Mouse (Mus musculus) hindbrain, embryonic 12.5 days (tissue): ENCODE measurements around the gene P3h1. TPM values are rescaled to one million over a fixed set of nuclear protein-coding genes. Genes with fewer than 3 reads are reported as not detected.

ENCODE experiments used
- ATAC-seq: fragments of 200-750 bp; cut with Nextera tagmentation; 2 replicates; pipeline ENCODE4 v1.8.0; 2017; ENCODE audit warnings: moderate TSS enrichment; ENCODE audit not compliant: low FRiP score
- H3K27ac ChIP-seq: fragments of 300-500 bp; sonication (generic); 2 replicates; pipeline ENCODE4 v1.5.1; 2016; ENCODE audit warnings: mild to moderate bottlenecking
- H3K27me3 ChIP-seq: fragments of 300-500 bp; sonication (generic); 2 replicates; pipeline ENCODE4 v1.6.1; 2016; ENCODE audit warnings: mild to moderate bottlenecking
- H3K36me3 ChIP-seq: fragments of 300-500 bp; sonication (generic); 2 replicates; pipeline ENCODE4 v1.6.1; 2016; ENCODE audit warnings: mild to moderate bottlenecking
- H3K4me1 ChIP-seq: fragments of 300-500 bp; sonication (generic); 2 replicates; pipeline ENCODE4 v1.6.1; 2016
- H3K4me2 ChIP-seq: fragments of 300-500 bp; sonication (generic); replicated peaks from 2 replicates; pipeline ENCODE4 v1.6.1; 2016; ENCODE audit warnings: mild to moderate bottlenecking
- H3K4me3 ChIP-seq: fragments of 300-500 bp; sonication (generic); 2 replicates; pipeline ENCODE4 v1.5.1; 2016; ENCODE audit warnings: mild to moderate bottlenecking
- H3K9ac ChIP-seq: fragments of 300-500 bp; sonication (generic); 2 replicates; pipeline ENCODE4 v1.6.1; 2016; ENCODE audit warnings: mild to moderate bottlenecking, moderate library complexity
- H3K9me3 ChIP-seq: fragments of 300-500 bp; sonication (generic); replicated peaks from 2 replicates; pipeline ENCODE4 v1.6.1; 2016; ENCODE audit warnings: mild to moderate bottlenecking
- WGBS: fragments of 180-500 bp; shearing (Covaris S2); methylation state at CpG from one replicate; pipeline ENCODE4 v1.1.7; 2016; 5-methylcytosine and 5-hydroxymethylcytosine counted together
- polyA plus RNA-seq: library from polyadenylated mRNA; unstranded; fragments of >200 nt; fragmentation: Nextera tagmentation; extraction: Ambion mirVana; gene quantifications from 2 replicates; pipeline ENCODE4 v1.2.1, GENCODE M21; 2016

The P3h1 gene
- polyA plus RNA-seq, 1 experiment from 2014 or later, result 24.5 TPM

DNA sequence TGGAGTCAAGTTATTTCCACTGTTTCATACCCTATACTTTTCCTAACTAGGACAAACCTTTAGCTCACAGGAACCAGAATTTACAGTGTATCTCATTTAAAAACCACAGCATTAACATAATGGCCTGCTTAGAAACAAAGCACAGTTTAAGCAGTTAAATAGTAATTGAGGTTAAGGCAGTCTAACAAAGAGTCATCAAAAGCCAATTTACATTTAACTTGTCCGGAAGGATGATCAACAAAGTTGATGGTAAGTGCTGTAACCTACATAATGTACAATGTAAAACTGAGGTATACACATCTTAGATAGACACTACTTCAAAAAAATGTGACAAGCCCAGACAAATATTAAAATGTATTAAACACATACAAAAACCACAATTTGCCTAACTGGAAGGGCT is 59.2 kb downstream of the P3h1 start:
- H3K4me3 ChIP-seq, result peak overlapping the region; percentile 82
- H3K4me2 ChIP-seq, result peak overlapping the region; percentile 78
- peak overlapping the region; percentile 98; the same call in 1 of the 2 replicates for H3K9ac ChIP-seq
- H3K27ac ChIP-seq, result no peak overlapping the region
- peaks cover 9% of the 10 kb centered on the region; the same call in 1 of the 2 replicates for H3K36me3 ChIP-seq
- no peak for ATAC-seq
- H3K9me3 ChIP-seq, result no peaks in the 10 kb centered on the region
- H3K4me1 ChIP-seq, result peaks cover 28% of the 10 kb centered on the region
- H3K27me3 ChIP-seq, result no peaks in the 10 kb centered on the region
- 75% methylated on average over 1 of the region's 1 CpGs for WGBS

GRCm38 (mm10) chr4:119292771-119293573 is 60.3 kb downstream of the P3h1 start:
- no peak for ATAC-seq
- Histone ChIP-seq H3K36me3 (peaks cover 9% of the 10 kb centered on the region; the same call in 1 of the 2 replicates), H3K9ac (peak overlapping the region; percentile 98), H3K4me2 (peak overlapping the region; percentile 78), H3K9me3 (no peaks in the 10 kb centered on the region), H3K4me3 (peak overlapping the region; percentile 82), H3K4me1 (peaks cover 28% of the 10 kb centered on the region), H3K27ac (peak overlapping the region; percentile 91), H3K27me3 (no peaks in the 10 kb centered on the region)
- 2% methylated on average over 24 of the region's 24 CpGs for WGBS

DNA sequence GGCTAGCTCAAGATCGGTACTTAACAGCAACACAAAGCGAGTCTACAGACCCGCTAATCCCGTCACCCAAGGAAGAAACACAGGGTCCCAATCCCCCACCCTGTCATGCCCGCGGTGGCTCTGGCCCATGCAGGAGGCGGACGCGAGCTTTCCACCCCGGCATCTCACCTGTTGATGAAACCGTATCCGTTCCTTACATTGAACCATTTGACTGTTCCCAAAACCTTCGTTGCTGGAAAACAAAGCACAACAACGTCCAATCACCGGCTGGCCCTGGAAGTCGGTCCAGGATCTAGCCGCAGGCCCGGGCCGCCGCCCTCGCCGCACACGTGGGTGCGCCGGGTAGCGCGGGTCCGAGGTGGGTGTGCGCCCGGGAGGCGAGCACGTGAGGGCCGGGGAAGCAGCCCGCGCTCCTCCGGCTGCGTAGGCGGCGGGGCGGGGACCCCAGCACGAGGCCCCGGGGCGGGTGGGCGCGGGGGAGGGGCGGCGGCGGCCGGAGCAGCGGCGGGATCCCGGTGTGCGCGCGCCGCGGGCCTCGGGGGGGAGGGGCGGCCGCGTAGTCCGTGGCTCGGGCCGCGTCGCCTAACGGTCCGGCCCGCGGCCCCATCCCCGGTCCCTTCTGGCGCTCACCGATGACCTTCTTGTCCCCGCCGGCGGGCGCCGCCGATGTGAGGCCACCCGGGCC is 61.0 kb downstream of the P3h1 start:
- Histone ChIP-seq H3K27me3 (no peaks in the 10 kb centered on the region), H3K27ac (peak overlapping the region; percentile 91), H3K4me2 (peak overlapping the region; percentile 78), H3K4me1 (peaks cover 28% of the 10 kb centered on the region), H3K36me3 (peaks cover 5% of the 10 kb centered on the region; the same call in 1 of the 2 replicates), H3K9ac (peak overlapping the region; percentile 98), H3K4me3 (peak overlapping the region; percentile 82), H3K9me3 (no peaks in the 10 kb centered on the region)
- WGBS, result under 1% methylated on average over 63 of the region's 80 CpGs
- ATAC-seq, result peak; percentile 31

DNA sequence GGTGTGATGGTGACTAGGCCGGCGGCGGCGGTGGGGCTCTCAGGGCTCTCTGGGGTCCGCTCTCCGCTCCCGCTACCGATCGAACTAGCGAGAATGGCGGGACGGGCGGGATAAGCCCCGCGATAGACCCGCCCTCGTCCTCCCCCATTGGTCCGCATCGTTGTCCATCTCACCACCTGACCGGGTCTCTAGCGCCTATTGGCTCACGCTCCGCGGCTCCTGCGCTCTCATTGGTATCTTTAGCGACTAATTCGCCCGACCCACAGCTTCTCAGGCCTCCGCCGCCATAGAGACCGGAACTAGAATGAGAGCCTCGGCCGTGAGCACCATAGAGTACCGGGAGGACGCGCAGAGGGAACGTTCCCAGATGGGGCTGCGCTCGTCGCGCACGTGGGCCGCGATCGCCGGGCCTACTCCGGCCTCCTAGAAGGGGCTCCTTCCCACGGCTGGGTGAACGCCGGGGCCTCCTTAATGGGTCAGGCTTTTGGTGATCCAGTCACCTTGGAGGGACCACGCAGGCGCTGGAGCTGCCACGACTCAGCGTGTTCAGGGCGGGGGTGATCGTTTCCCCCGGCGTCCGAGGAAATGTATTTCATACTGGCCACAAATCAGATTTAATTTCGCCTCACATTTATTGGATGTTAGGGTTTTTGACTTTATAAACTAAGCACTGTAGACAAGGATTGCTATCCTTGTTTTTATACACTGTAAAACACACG is 61.9 kb downstream of the P3h1 start, which contains the start of gene Ybx1:
Ybx1 (minus strand) TSS at position 190 of the 719 bp plus-strand sequence.
- peak; percentile 99 for ATAC-seq
- Histone ChIP-seq H3K4me2 (peak within 1 kb of the TSS; percentile 78), H3K4me3 (peak within 1 kb of the TSS; percentile 82), H3K9me3 (no peaks in the 10 kb centered on the region), H3K9ac (peak within 1 kb of the TSS; percentile 98), H3K4me1 (peaks cover 28% of the 10 kb centered on the region), H3K27ac (peak within 1 kb of the TSS; percentile 91), H3K36me3 (peaks cover 5% of the 10 kb centered on the region; the same call in 1 of the 2 replicates), H3K27me3 (no peaks in the 10 kb centered on the region)
- under 1% methylated on average over 60 of the region's 61 CpGs for WGBS

GRCm38 (mm10) chr4:119295134-119295453 is 62.4 kb downstream of the P3h1 start:
- peak overlapping the region; percentile 86 for H3K27ac ChIP-seq
- H3K4me2 ChIP-seq, result peak overlapping the region; percentile 52
- H3K36me3 ChIP-seq, result peaks cover 5% of the 10 kb centered on the region; the same call in 1 of the 2 replicates
- peak overlapping the region; percentile 82 for H3K4me3 ChIP-seq
- H3K27me3 ChIP-seq, result no peaks in the 10 kb centered on the region
- H3K4me1 ChIP-seq, result peaks cover 28% of the 10 kb centered on the region
- no peak for ATAC-seq
- H3K9me3 ChIP-seq, result no peaks in the 10 kb centered on the region
- WGBS, result 10% methylated on average over 6 of the region's 6 CpGs
- H3K9ac ChIP-seq, result peak overlapping the region; percentile 64

GRCm38 (mm10) chr4:119297361-119297760 is 64.6 kb downstream of the P3h1 start:
- peaks cover 12% of the 10 kb centered on the region for H3K4me1 ChIP-seq
- H3K27me3 ChIP-seq, result no peaks in the 10 kb centered on the region
- no peak overlapping the region for H3K4me2 ChIP-seq
- H3K4me3 ChIP-seq, result no peak overlapping the region
- H3K36me3 ChIP-seq, result no peaks in the 10 kb centered on the region
- H3K27ac ChIP-seq, result no peak overlapping the region
- WGBS, result 83% methylated on average over 2 of the region's 2 CpGs
- H3K9me3 ChIP-seq, result no peaks in the 10 kb centered on the region
- no peak for ATAC-seq
- no peak overlapping the region for H3K9ac ChIP-seq

Other genes starting within 250 kb of the P3h1 start
- 103 and 112 TPM in 2 replicates for gene Slc2a1, start 124.2 kb upstream of the P3h1 start, polyA plus RNA-seq
- gene Zfp691, start 58.7 kb upstream of the P3h1 start, polyA plus RNA-seq, result 7.3 and 9.7 TPM in 2 replicates
- 7.4 and 7.9 TPM in 2 replicates for gene Ermap, start 42.9 kb upstream of the P3h1 start, polyA plus RNA-seq
- gene Svbp, start 37.6 kb upstream of the P3h1 start, polyA plus RNA-seq, result 193 and 195 TPM in 2 replicates
- 0.28 TPM in 1 of 2 replicates, not detected in the other for gene Tmem269, start 14.7 kb upstream of the P3h1 start, polyA plus RNA-seq
- gene AU022252, start 203 bp upstream of the P3h1 start, polyA plus RNA-seq, result 36.3 and 38.7 TPM in 2 replicates
- 0.43 and 0.63 TPM in 2 replicates for gene Cldn19, start 22.5 kb downstream of the P3h1 start, polyA plus RNA-seq
- 1,173 and 1,272 TPM in 2 replicates for gene Ybx1, start 61.7 kb downstream of the P3h1 start, polyA plus RNA-seq
- gene Ppih, start 87.6 kb downstream of the P3h1 start, polyA plus RNA-seq, result 78.4 and 87.1 TPM in 2 replicates
- 15.7 and 16.2 TPM in 2 replicates for gene Ccdc30, start 182.6 kb downstream of the P3h1 start, polyA plus RNA-seq
- gene Ppcs, start 189.5 kb downstream of the P3h1 start, polyA plus RNA-seq, result 24.3 and 24.5 TPM in 2 replicates
- 0.23 and 0.55 TPM in 2 replicates for gene Zmynd12, start 189.9 kb downstream of the P3h1 start, polyA plus RNA-seq